Comparison of ENCODE assay signal across 13 mouse cellular contexts in the genomic region with DNA sequence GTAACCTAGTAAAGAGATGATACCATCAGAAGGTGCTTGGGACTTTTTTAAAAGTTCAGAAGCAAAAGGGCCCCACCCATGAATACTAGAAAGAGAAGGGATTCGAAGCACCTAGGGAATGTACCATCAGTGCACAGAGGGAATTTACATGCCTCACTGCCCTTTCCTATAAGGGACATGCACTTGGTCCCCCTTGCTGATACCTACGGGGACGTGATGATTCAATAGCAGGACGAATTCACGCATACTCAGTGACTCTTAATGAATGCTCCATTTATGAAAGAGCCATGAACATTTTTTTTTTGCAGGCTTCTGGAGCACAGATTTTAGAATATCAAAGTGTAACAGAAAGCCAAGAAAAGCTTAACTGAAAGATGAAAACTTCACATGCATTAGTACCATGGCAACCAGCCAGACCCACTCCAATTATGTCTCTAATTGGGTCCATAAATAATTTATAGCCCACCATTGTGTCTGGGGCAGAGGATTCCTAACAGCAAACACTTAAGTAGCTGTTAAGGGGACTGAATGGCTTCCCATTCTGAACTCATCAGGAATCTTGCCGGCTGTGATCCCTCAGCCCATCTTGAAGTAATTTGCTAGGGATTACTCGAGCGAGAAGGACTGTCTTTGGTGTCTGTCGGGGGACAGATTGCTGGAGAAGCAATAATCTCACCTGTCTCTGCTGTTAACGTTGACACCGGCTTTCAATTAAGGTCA. TPM values are rescaled to one million over a fixed set of nuclear protein-coding genes. Genes with fewer than 3 reads are reported as not detected.
DNase-seq lines count a peak whose midpoint lies in the region; ATAC-seq lines count a peak whose summit lies in the region.
"Had no signal": no experiment of that assay in that cellular context is flagged by ENCODE, and none has a peak within 500 bp of the region (broad histone marks: within the 10 kb centered on the region; RNA-seq: fewer than 3 reads in every experiment).

No protein-coding gene starts in this region.

- no peak overlapping the region for H3K4me2 ChIP-seq in kidney, embryonic 16.5 days (replicated peaks; ENCODE audit: low read depth, low read length)
- H3K4me2 ChIP-seq in midbrain, embryonic 12.5 days (replicated peaks) = peak overlapping the region; percentile 20; the same call in 1 of the 2 replicates

- no peak for DNase-seq in kidney, adult 8-10 months
- DNase-seq in embryo, embryonic 11 days = peak; percentile 59
- DNase-seq in hindbrain, embryonic 10.5 days (ENCODE audit: low spot score) = no peak
- no peak for DNase-seq in left cerebral cortex, adult 18-20 months (ENCODE audit: low spot score in 2 of 2)
- no peak for DNase-seq in adrenal gland, postnatal 25 days
- DNase-seq: heart, postnatal 36 days; thymus, adult 2 months had no signal

- 0 out of 2 replicates have a peak, but pooled peaks cover 4% of the 10 kb centered on the region for H3K4me1 ChIP-seq in kidney, embryonic 16.5 days (ENCODE audit: insufficient read depth, low read length)
- peaks cover 29% of the 10 kb centered on the region for H3K4me1 ChIP-seq in hindbrain, embryonic 10.5 days (replicated peaks)
- H3K4me1 ChIP-seq in midbrain, embryonic 12.5 days = peaks cover 28% of the 10 kb centered on the region

- WGBS in kidney, embryonic 16.5 days = 20% methylated on average over 11 of the region's 11 CpGs
- WGBS in hindbrain, embryonic 10.5 days = 38% methylated on average over 11 of the region's 11 CpGs
- WGBS in midbrain, embryonic 12.5 days = 13% methylated on average over 11 of the region's 11 CpGs

- H3K9ac ChIP-seq in kidney, embryonic 16.5 days (replicated peaks; ENCODE audit: low read length) = no peak overlapping the region
- no peak overlapping the region for H3K9ac ChIP-seq in midbrain, embryonic 12.5 days (replicated peaks)

- ATAC-seq in kidney, embryonic 16.5 days (ENCODE audit: low FRiP score, low TSS enrichment) = peak; percentile 54; the same call in 1 of the 2 replicates
- peak; percentile 91 for ATAC-seq in midbrain, embryonic 12.5 days (ENCODE audit: low FRiP score, low read depth)
- ATAC-seq in megakaryocyte progenitor cell, adult 5-6 weeks (replicated peaks; ENCODE audit: poor library complexity) = no peak

- H3K27ac ChIP-seq in kidney, embryonic 16.5 days (ENCODE audit: low read length) = no peak overlapping the region
- H3K27ac ChIP-seq in hindbrain, embryonic 10.5 days = peak overlapping the region; percentile 35; the same call in 1 of the 2 replicates
- peak overlapping the region; percentile 79 for H3K27ac ChIP-seq in midbrain, embryonic 12.5 days (replicated peaks)

- H3K9me3 ChIP-seq in kidney, embryonic 16.5 days (ENCODE audit: low read length) = no peaks in the 10 kb centered on the region
- H3K9me3 ChIP-seq in hindbrain, embryonic 10.5 days = no peaks in the 10 kb centered on the region
- no peaks in the 10 kb centered on the region for H3K9me3 ChIP-seq in midbrain, embryonic 12.5 days

- no peaks in the 10 kb centered on the region for H3K36me3 ChIP-seq in kidney, embryonic 16.5 days (ENCODE audit: insufficient read depth, low read length)
- H3K36me3 ChIP-seq in hindbrain, embryonic 10.5 days = no peaks in the 10 kb centered on the region
- no peaks in the 10 kb centered on the region for H3K36me3 ChIP-seq in midbrain, embryonic 12.5 days

- H3K4me3 ChIP-seq in kidney, embryonic 16.5 days (ENCODE audit: low read length) = no peak overlapping the region
- H3K4me3 ChIP-seq in hindbrain, embryonic 10.5 days = no peak overlapping the region
- no peak overlapping the region for H3K4me3 ChIP-seq in midbrain, embryonic 12.5 days
- H3K4me3 ChIP-seq: myocyte had no signal

- no peaks in the 10 kb centered on the region for H3K27me3 ChIP-seq in kidney, embryonic 16.5 days (ENCODE audit: insufficient read depth, low read length)
- no peaks in the 10 kb centered on the region for H3K27me3 ChIP-seq in hindbrain, embryonic 10.5 days (ENCODE audit: insufficient read depth, poor library complexity, severe bottlenecking)
- H3K27me3 ChIP-seq in midbrain, embryonic 12.5 days = no peaks in the 10 kb centered on the region; the same call in 1 of the 2 replicates

RNA-seq across cellular contexts. Expression of a gene that starts 59.4 kb away (rescaled TPM):
- polyA plus RNA-seq in kidney, embryonic 16.5 days (2015; fragmentation: Nextera tagmentation; extraction: Ambion mirVana) = 0.10 and 0.30 TPM in 2 replicates
- 0.56 and 0.90 TPM in 2 replicates for polyA plus RNA-seq in hindbrain, embryonic 10.5 days (2016; fragmentation: Nextera tagmentation; extraction: Ambion mirVana)
- 1.5 and 2.0 TPM in 2 replicates for polyA plus RNA-seq in midbrain, embryonic 12.5 days (2016; fragmentation: Nextera tagmentation; extraction: Ambion mirVana)
- total RNA-seq in left cerebral cortex, adult 18-20 months (2021) = 1 to 10 TPM; 1.5 to 1.8 TPM
- total RNA-seq in megakaryocyte progenitor cell, adult 5-6 weeks (2015) = not detected in 2 replicates
- not detected in 2 replicates for total RNA-seq in megakaryocyte progenitor cell, adult 5-6 weeks (2017)
- total RNA-seq in adrenal gland, postnatal 25 days (2021) = not detected in 2 replicates
- total RNA-seq: common myeloid progenitor, adult 5-6 weeks; gastrocnemius, adult 8-10 months had no signal
- polyA plus RNA-seq: myocyte had no signal
